Mouse (Mus musculus) CD4-positive, CD25-positive, alpha-beta regulatory T cell, adult 9 weeks (primary cell): ENCODE data around the gene Mpv17. TPM values are rescaled to one million over a fixed set of nuclear protein-coding genes. Genes with fewer than 3 reads are reported as not detected.

Experiments
- polyA plus RNA-seq: library from polyadenylated mRNA; unstranded; fragments of 100-300 nt; shearing (Covaris generic); gene quantifications from one replicate; pipeline ENCODE4 v1.2.1, GENCODE M21; 2017

The Mpv17 gene
- 46.5 TPM for polyA plus RNA-seq

GRCm38 (mm10) chr5:31154152-31154553 is at the start of gene Mpv17:
TSS of gene Mpv17 (minus strand) at chr5:31154251.

DNA sequence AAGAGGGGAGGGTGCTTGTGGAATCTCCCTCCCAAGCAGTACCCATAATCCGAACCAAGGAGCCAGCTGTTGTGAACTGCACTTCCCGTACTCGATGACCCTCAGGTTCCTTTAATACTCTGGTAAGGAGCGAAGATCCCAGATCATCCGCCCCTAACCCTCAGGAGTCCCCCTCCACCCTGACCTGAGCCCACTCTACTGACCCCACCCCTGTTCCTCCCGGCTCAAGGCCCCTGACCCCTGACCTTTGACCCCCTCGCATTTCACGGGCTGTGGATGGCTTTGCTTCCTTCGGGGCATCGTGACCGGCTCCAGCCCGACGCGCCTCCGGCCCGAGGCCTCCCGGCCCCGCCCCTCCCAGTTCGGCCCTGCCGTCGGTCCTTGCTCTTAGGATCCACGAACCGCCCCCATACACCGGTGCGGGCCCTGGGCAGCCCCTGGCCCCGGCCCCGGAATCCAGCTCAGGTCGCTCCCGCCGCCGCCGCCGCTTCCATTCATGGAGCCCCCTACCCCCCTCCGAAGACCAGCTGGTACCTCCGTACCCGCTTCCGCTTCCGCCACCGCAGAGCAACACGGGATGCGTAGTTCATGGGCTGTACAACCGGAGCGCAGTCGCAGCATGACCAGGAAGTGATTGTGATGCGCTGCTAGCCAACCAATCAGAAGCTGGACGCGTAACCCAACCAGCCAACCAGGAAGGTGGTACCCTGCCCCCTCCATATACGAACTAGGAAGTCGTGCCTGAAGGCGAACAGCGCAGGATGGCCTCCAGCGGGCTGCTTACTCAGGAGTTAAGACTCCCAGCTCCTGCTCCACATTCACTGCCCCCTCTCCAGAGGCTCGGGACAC is 47.9 kb upstream of the Mpv17 start, which contains the start of gene Zfp513:
Gene Zfp513 (minus strand): TSS at position 562 of the 849 bp plus-strand sequence.

DNA sequence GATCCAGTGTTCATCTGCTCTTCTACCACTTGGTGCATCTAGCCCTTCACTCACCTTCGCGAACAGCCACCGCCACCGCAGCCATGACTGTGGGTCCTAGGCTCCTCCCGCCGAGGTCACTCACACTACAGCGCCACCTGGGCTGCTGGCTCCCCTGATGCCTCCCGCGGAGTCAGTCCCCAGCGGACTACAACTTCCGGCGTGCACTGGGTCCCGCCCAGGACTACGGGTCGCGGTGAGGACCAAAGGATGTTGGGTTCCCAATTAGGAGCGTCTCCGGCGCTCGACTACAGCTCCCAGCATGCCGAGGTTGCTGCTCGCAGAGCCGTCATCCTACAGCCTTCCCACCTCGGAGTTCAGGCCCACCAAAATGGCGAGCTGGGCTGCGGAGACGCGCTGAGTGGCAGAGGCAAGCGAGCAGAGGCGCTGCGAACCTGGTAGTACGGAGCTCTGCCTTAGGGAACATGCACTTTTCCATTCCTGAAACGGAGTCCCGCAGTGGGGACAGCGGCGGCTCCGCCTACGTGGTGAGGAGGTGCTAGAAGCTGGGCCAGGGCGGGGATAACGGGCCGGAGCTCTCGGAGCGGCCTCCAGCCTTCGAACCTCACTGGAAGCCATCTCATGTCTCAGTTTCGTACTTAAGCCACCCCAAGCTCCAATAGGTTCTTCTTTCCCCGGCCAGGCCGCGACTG is 39.0 kb upstream of the Mpv17 start, which contains the start of the genes Snx17 and Eif2b4:
Gene Snx17 (plus strand): TSS at position 289 of the 692 bp plus-strand sequence.
Gene Eif2b4 (minus strand): TSS at position 492 of the 692 bp plus-strand sequence.

DNA sequence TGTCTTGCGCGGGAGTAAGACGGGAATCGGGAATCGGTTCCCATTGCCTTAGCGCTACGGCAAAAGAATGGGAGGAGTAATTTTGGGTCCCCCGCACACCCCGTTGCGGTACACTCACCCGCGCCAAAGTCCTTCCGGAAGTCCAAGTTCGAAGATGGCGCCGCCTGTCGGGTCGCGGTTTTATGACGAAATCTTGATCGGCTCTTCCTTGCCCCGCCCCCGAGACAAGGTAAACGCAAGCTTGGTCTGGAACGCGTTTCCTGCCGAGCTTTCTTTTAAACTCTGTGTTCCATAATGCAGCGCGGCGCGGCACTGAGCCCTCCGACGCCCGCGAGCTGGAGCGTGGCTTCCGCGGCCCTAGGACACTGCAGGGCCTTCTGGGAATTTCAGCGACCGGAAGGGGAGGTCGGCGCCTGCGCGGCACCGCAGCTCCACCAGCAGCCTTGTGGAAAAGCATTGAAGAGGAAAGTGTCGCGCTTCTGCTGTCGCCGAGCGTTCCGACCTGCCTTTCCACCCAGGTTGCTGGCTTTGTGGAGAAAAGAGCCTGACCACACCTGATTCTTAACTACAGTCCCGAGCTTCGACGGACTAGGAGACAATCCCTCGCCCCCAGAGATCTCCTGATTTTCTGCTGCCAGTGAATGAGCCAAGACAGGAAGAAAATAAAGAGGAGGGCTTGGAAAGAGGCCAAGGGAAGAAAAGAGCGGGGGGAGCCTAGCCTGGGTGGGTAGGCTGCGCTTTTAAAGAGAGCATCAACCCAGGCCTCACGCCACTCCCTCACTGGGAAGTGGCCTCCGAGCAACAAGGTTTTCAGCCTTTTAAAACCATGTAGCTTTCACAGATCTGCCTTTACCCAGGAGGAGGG is 25.9 kb upstream of the Mpv17 start, which contains the start of the genes Gm29609 and Gtf3c2:
Gene Gm29609 (minus strand): TSS at position 146 of the 865 bp plus-strand sequence.
Gene Gtf3c2 (minus strand): TSS at position 379 of the 865 bp plus-strand sequence.

DNA sequence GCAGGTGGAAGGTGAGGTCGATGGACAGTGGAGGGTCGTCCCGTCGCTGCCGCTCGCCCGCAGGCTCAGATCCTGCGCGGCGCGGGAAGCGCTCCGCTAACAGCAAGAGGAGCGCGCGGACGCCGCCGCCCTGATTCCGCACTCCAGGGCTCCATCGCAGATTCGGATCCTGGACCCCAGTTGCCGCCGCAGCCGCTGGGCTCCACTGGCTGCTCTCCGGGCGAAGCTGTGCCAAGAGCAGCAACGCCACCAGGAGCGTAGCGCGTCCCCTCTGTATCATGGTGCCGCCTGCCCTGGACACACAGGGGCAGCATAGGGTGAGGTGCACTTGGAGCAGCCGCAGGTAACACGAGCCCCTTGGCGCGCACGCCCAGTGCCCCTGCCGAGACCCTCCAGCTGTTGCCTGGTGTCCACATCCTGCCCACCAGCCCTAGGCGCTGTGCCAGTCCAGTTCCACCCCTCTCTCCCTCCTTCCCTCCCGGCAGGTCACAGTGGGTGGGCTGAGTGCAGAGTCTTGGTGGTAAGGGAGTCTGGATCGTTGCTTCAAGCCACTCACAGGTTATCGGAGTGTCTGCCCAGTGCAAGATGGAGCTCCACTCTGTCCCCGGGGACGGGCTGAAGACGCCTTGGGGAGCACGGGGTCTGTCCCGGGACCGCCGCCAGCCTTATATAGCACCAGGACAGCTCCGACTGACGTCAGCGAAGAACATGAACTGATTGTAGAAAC is 15.6 kb downstream of the Mpv17 start, which contains the start of gene Ucn:
Gene Ucn (minus strand): TSS at position 589 of the 727 bp plus-strand sequence.

DNA sequence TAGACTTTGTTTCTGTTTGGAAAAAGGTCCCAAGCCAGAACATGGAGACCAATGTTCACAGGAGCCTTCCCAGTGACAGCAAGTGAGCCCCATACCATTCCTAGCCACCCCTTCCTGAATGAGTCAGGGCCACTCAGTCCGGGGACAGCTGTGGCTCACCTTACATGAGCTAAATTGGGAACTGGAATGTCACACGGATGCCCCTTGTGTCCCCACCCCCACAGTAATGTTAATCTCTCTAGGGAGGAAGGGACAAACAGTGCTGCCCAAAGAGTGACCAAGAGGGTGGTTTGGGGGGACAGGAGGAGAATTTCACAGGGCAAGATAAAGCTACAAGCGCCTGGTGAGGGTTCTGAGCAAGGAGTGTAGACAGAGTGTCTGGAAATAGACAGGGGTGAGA is 37.7 kb downstream of the Mpv17 start, which contains the start of gene Trim54:
Gene Trim54 (plus strand): TSS at position 359 of the 400 bp plus-strand sequence.

DNA sequence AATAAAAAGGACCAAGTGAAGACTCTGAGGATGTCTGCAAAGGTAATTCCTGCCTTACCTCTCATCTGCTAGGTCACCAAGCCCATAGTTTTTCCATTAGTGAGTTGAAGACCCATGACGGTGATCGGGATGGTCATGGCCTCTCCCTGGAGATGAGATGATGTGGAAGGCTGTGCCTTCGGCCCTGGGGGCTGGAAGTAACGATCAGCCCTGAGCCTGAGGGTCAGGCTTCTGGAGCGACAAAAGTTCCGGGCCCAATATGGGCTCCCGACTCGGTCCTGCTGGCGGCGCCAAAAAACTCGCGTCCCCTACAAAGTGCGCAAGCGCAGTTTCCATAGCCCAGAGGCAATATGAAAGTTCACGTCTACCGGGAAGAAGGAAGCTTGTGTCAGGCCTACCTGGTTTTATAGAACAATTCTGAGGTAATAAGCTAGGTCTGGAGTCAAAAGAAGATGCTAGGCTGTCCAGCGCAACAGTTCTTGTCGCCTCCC is 46.0 kb downstream of the Mpv17 start, which contains the start of gene Slc30a3:
Gene Slc30a3 (minus strand): TSS at position 238 of the 491 bp plus-strand sequence.

DNA sequence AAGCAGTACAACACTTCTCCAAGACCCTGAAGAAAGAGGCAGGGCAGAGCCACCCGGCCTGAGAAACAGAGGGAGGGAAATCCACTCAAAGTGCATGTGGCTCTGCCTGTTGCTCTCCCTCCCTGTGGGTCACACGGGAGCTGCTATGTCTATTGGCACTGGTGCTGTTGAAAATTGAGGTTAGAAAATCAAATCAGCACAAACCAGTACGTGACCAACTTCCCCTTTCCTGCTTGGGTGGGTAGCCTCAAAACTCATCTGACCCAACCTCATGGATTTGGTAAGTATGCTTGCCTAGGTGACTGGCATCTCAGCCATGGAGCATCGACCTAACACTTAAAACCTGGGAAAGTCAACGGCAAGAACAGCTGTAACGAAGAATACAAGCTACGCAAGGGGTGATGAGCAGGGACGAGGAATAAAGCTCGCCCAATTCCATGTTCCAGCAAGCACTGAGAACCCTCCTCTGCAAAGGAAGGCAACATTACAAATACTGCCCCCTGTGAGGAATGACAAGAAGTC is 48.2 kb downstream of the Mpv17 start, which contains the start of gene Dnajc5g:
Gene Dnajc5g (plus strand): TSS at position 472 of the 522 bp plus-strand sequence.

Other genes starting within 250 kb of the Mpv17 start
- 311 TPM for gene Ost4, start 246.5 kb downstream of the Mpv17 start, polyA plus RNA-seq
- gene Emilin1, start 240.8 kb downstream of the Mpv17 start, polyA plus RNA-seq, result 3.6 TPM
- 36.3 TPM for gene Khk, start 232.8 kb downstream of the Mpv17 start, polyA plus RNA-seq
- 0.55 TPM for gene Cgref1, start 208.7 kb downstream of the Mpv17 start, polyA plus RNA-seq
- gene Preb, start 193.9 kb downstream of the Mpv17 start, polyA plus RNA-seq, result 228 TPM
- gene Tcf23, start 185.6 kb downstream of the Mpv17 start, polyA plus RNA-seq, result not detected
- gene Atraid, start 105.9 kb downstream of the Mpv17 start, polyA plus RNA-seq, result 117 TPM
- gene Slc5a6, start 105.3 kb downstream of the Mpv17 start, polyA plus RNA-seq, result 12.3 TPM
- gene Cad, start 99.5 kb downstream of the Mpv17 start, polyA plus RNA-seq, result 23.1 TPM
- gene Dnajc5g, start 48.0 kb downstream of the Mpv17 start, polyA plus RNA-seq, result not detected
- 1.4 TPM for gene Slc30a3, start 46.0 kb downstream of the Mpv17 start, polyA plus RNA-seq
- not detected for gene Trim54, start 37.5 kb downstream of the Mpv17 start, polyA plus RNA-seq
- gene Ucn, start 15.4 kb downstream of the Mpv17 start, polyA plus RNA-seq, result not detected
- gene Gm29609, start 25.7 kb upstream of the Mpv17 start, polyA plus RNA-seq, result 2.3 TPM
- gene Gtf3c2, start 25.9 kb upstream of the Mpv17 start, polyA plus RNA-seq, result 116 TPM
- gene Snx17, start 39.0 kb upstream of the Mpv17 start, polyA plus RNA-seq, result 154 TPM
- gene Eif2b4, start 39.2 kb upstream of the Mpv17 start, polyA plus RNA-seq, result 85.1 TPM
- 18.3 TPM for gene Zfp513, start 48.1 kb upstream of the Mpv17 start, polyA plus RNA-seq
- gene Ppm1g, start 66.4 kb upstream of the Mpv17 start, polyA plus RNA-seq, result 39.9 TPM
- gene Nrbp1, start 86.6 kb upstream of the Mpv17 start, polyA plus RNA-seq, result 205 TPM
- not detected for gene Gm9970, start 87.0 kb upstream of the Mpv17 start, polyA plus RNA-seq
- gene Krtcap3, start 97.4 kb upstream of the Mpv17 start, polyA plus RNA-seq, result 54.3 TPM
- 10.2 TPM for gene Ift172, start 136.9 kb upstream of the Mpv17 start, polyA plus RNA-seq
- gene Fndc4, start 141.8 kb upstream of the Mpv17 start, polyA plus RNA-seq, result not detected
- gene Gckr, start 143.2 kb upstream of the Mpv17 start, polyA plus RNA-seq, result not detected